ENCODE assay signal across 25 mouse cellular contexts in the genomic region with DNA sequence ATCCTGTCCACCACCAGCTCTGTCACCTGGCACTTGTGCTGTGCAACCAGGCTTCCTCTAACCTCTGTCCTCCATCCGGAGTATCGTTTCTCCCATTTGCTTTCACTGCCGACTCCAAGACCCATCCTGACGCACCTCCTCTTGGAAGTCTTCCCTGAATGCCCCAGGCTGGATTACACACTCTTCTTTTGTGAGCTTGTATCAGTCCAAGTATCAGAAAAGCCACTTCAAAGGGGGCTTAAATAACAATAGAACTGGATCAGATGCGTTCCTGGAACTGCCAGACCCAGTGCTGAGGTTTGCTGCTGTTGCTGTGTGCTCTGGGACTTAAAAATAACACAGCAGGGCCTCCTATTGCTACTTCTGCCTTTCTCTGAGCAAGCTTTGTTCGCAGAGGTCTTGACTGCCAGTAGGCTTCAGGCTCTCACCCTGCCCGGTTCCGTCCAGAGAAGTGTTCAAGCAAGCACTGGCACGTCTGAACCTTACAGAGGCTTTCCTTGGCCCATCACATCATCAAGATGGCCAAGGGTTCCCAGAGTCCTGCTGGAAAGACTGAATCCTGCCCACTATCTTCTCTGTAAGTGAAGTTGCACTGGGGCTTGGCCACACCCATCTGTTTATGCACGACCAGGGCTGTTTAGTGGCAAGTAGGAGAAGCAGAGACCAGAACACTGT. TPM values are rescaled to one million over a fixed set of nuclear protein-coding genes. Genes with fewer than 3 reads are reported as not detected.
DNase-seq lines count a peak whose midpoint lies in the region; ATAC-seq and TF ChIP-seq lines count a peak whose summit lies in the region.
"Had no signal": no experiment of that assay in that cellular context is flagged by ENCODE, and none has a peak within 500 bp of the region (broad histone marks: within the 10 kb centered on the region; RNA-seq: fewer than 3 reads in every experiment).

No protein-coding gene starts in this region.

- no peak overlapping the region; the same call in 1 of the 2 replicates for H3K27ac ChIP-seq in midbrain, embryonic 11.5 days (ENCODE audit: low read depth, low read length)
- no peak overlapping the region for H3K27ac ChIP-seq in midbrain, embryonic 15.5 days
- no peak overlapping the region for H3K27ac ChIP-seq in intestine, postnatal 0 days (ENCODE audit: low read depth, low read length)
- H3K27ac ChIP-seq: embryonic facial prominence, embryonic 15.5 days; forebrain, embryonic 13.5 days; gastrocnemius, adult 2 months; hindbrain, embryonic 10.5 days; hindbrain, embryonic 14.5 days had no signal

- H3K9ac ChIP-seq in midbrain, embryonic 11.5 days (ENCODE audit: low read length): peak overlapping the region; percentile 36; the same call in 1 of the 2 replicates
- no peak overlapping the region for H3K9ac ChIP-seq in midbrain, embryonic 15.5 days
- no peak overlapping the region for H3K9ac ChIP-seq in intestine, postnatal 0 days (ENCODE audit: low read depth, low read length)
- H3K9ac ChIP-seq: embryonic facial prominence, embryonic 15.5 days; forebrain, embryonic 13.5 days; heart, embryonic 12.5 days; hindbrain, embryonic 14.5 days had no signal

- 19% methylated on average over 10 of the region's 10 CpGs for WGBS in midbrain, embryonic 11.5 days
- 14% methylated on average over 10 of the region's 10 CpGs for WGBS in midbrain, embryonic 15.5 days
- WGBS in intestine, postnatal 0 days: 67% methylated on average over 10 of the region's 10 CpGs

- no peak overlapping the region for H3K4me3 ChIP-seq in midbrain, embryonic 11.5 days (ENCODE audit: low read depth, low read length)
- H3K4me3 ChIP-seq in midbrain, embryonic 15.5 days: no peak overlapping the region
- H3K4me3 ChIP-seq in intestine, postnatal 0 days (ENCODE audit: low read depth, low read length): no peak overlapping the region
- H3K4me3 ChIP-seq: embryonic facial prominence, embryonic 15.5 days; forebrain, embryonic 13.5 days; gastrocnemius, adult 2 months; heart, embryonic 12.5 days; hindbrain, embryonic 10.5 days had no signal

- no peak for TF ChIP-seq CTCF in intestine, postnatal 0 days (IDR thresholded peaks at IDR 0.05; ENCODE audit: low read depth)

- no peaks in the 10 kb centered on the region for H3K36me3 ChIP-seq in midbrain, embryonic 11.5 days (ENCODE audit: control insufficient read depth, insufficient read depth, low read length)
- no peaks in the 10 kb centered on the region for H3K36me3 ChIP-seq in midbrain, embryonic 15.5 days (replicated peaks)
- H3K36me3 ChIP-seq in intestine, postnatal 0 days (ENCODE audit: control insufficient read depth, insufficient read depth): no peaks in the 10 kb centered on the region
- H3K36me3 ChIP-seq: embryonic facial prominence, embryonic 15.5 days; G1E; heart, embryonic 12.5 days; hindbrain, embryonic 10.5 days had no signal

- ATAC-seq in midbrain, embryonic 11.5 days (ENCODE audit: low FRiP score): no peak
- ATAC-seq in midbrain, embryonic 15.5 days (replicated peaks): no peak
- no peak for ATAC-seq in intestine, postnatal 0 days
- ATAC-seq: CD4-positive, CD25-positive, alpha-beta regulatory T cell, adult 4 months; forebrain, embryonic 13.5 days; intestine, embryonic 16.5 days; Patski had no signal

- H3K9me3 ChIP-seq in midbrain, embryonic 11.5 days (ENCODE audit: control insufficient read depth, low read length): no peaks in the 10 kb centered on the region
- H3K9me3 ChIP-seq in midbrain, embryonic 15.5 days: no peaks in the 10 kb centered on the region
- H3K9me3 ChIP-seq in intestine, postnatal 0 days (ENCODE audit: control insufficient read depth): no peaks in the 10 kb centered on the region
- H3K9me3 ChIP-seq: embryonic facial prominence, embryonic 15.5 days; forebrain, embryonic 13.5 days; hindbrain, embryonic 10.5 days had no signal

- no peak overlapping the region for H3K4me2 ChIP-seq in midbrain, embryonic 11.5 days
- H3K4me2 ChIP-seq in midbrain, embryonic 15.5 days: no peak overlapping the region
- H3K4me2 ChIP-seq in intestine, postnatal 0 days (replicated peaks; ENCODE audit: low read depth): no peak overlapping the region
- H3K4me2 ChIP-seq: embryonic facial prominence, embryonic 15.5 days; forebrain, embryonic 13.5 days; heart, embryonic 12.5 days; hindbrain, embryonic 14.5 days had no signal

- no peaks in the 10 kb centered on the region for H3K27me3 ChIP-seq in midbrain, embryonic 11.5 days (ENCODE audit: control insufficient read depth, insufficient read depth, low read length)
- H3K27me3 ChIP-seq in midbrain, embryonic 15.5 days (replicated peaks): 0 out of 2 replicates have a peak, but pooled peaks cover 2% of the 10 kb centered on the region
- H3K27me3 ChIP-seq in intestine, postnatal 0 days (replicated peaks; ENCODE audit: control insufficient read depth, insufficient read depth, low read length): no peaks in the 10 kb centered on the region
- H3K27me3 ChIP-seq: embryonic facial prominence, embryonic 15.5 days; heart, embryonic 12.5 days had no signal

- H3K4me1 ChIP-seq in midbrain, embryonic 11.5 days (ENCODE audit: control insufficient read depth, insufficient read depth, low read length): peaks cover 9% of the 10 kb centered on the region
- H3K4me1 ChIP-seq in midbrain, embryonic 15.5 days: no peaks in the 10 kb centered on the region
- H3K4me1 ChIP-seq in intestine, postnatal 0 days (replicated peaks; ENCODE audit: control insufficient read depth, insufficient read depth, low read length): no peaks in the 10 kb centered on the region
- H3K4me1 ChIP-seq: forebrain, embryonic 13.5 days had no signal

- peak; percentile 89 for DNase-seq in midbrain, embryonic 11.5 days (ENCODE audit: low spot score, missing footprints)
- DNase-seq in R1 (ENCODE audit: low read depth, low spot score): peak; percentile 70
- DNase-seq in fat pad, adult 2 months (ENCODE audit: extremely low read depth, low read depth, low spot score): peak; percentile 73
- no peak for DNase-seq in gastrocnemius, postnatal 4 days (ENCODE audit: low spot score in 2 of 2)
- no peak for DNase-seq in adipocyte (ENCODE audit: low spot score)
- DNase-seq: adrenal gland, postnatal 14 days; B cell, adult 2 months; cerebellum, adult 18-20 months; cerebellum, adult 9-11 months; cerebellum, postnatal 36 days; gastrocnemius, adult 2 months; gastrocnemius, postnatal 25 days; heart, adult 18-20 months; kidney, adult 8-10 months had no signal

RNA-seq across cellular contexts. Expression of gene Foxp4, which starts 13.6 kb away (rescaled TPM):
- 24.6 and 27.5 TPM in 2 replicates for polyA plus RNA-seq in midbrain, embryonic 11.5 days (2014; fragmentation: Nextera tagmentation; extraction: Ambion mirVana)
- polyA plus RNA-seq in midbrain, embryonic 15.5 days (2015; fragmentation: Nextera tagmentation; extraction: Ambion mirVana): 43.3 and 46.6 TPM in 2 replicates
- 10 to 100 TPM; 18.9 to 22.3 TPM for total RNA-seq in gastrocnemius, postnatal 4 days (2021)
- polyA plus RNA-seq in intestine, postnatal 0 days (2015; fragmentation: Nextera tagmentation; extraction: Ambion mirVana): 12.9 and 13.3 TPM in 2 replicates

Comparison
In these comparisons a context has a peak if more than half of its experiments do, and no peak if none do; other contexts are left out.
1. DNase-seq: peak in midbrain, embryonic 11.5 days (single experiment), R1 (single experiment) and fat pad, adult 2 months (single experiment); none in gastrocnemius, postnatal 4 days (0 of 2) and adipocyte (single experiment).